Mouse (Mus musculus): Measurements from ENCODE around the gene Psmb9. TPM values are rescaled to one million over a fixed set of nuclear protein-coding genes. Genes with fewer than 3 reads are reported as not detected.

The Psmb9 gene
- polyA plus RNA-seq, 1 experiment from 2014 or later = 5.9 TPM

- Histone ChIP-seq H3K36me3 (ENCODE audit: insufficient read depth, low read length) (no peaks in the 10 kb centered on the region), H3K4me2 (ENCODE audit: low read length) (no peak overlapping the region), H3K9ac (ENCODE audit: low read depth, low read length) (no peak overlapping the region), H3K4me1 (replicated peaks; ENCODE audit: insufficient read depth, low read length) (no peaks in the 10 kb centered on the region), H3K27ac (no peak overlapping the region), H3K4me3 (replicated peaks; ENCODE audit: low read depth, low read length) (no peak overlapping the region), H3K27me3 (ENCODE audit: insufficient read depth, low read length) (no peaks in the 10 kb centered on the region), H3K9me3 (replicated peaks; ENCODE audit: low read length) (no peaks in the 10 kb centered on the region)
- ATAC-seq (replicated peaks; ENCODE audit: low FRiP score, low read depth) (no peak), DNase-seq (ENCODE audit: low spot score) (no peak)
- no peak for TF ChIP-seq CTCF (IDR thresholded peaks at IDR 0.05; ENCODE audit: low read depth)
- WGBS = 71% methylated on average over 13 of the region's 13 CpGs
Observed at GRCm38 (mm10) chr17:34179913-34180859, 7.4 kb downstream of the Psmb9 start.

- WGBS = 55% methylated on average over 6 of the region's 6 CpGs
- Histone ChIP-seq H3K27me3 (ENCODE audit: insufficient read depth, low read length) (no peaks in the 10 kb centered on the region), H3K27ac (no peak overlapping the region), H3K4me1 (replicated peaks; ENCODE audit: insufficient read depth, low read length) (no peaks in the 10 kb centered on the region), H3K4me3 (replicated peaks; ENCODE audit: low read depth, low read length) (no peak overlapping the region), H3K9me3 (replicated peaks; ENCODE audit: low read length) (no peaks in the 10 kb centered on the region), H3K9ac (ENCODE audit: low read depth, low read length) (no peak overlapping the region), H3K4me2 (ENCODE audit: low read length) (no peak overlapping the region), H3K36me3 (ENCODE audit: insufficient read depth, low read length) (no peaks in the 10 kb centered on the region)
- ATAC-seq (replicated peaks; ENCODE audit: low FRiP score, low read depth) (no peak), DNase-seq (ENCODE audit: low spot score) (no peak)
- TF ChIP-seq CTCF (IDR thresholded peaks at IDR 0.05; ENCODE audit: low read depth) = no peak
Observed at GRCm38 (mm10) chr17:34179019-34179418, 8.5 kb downstream of the Psmb9 start.

- ATAC-seq (replicated peaks; ENCODE audit: low FRiP score, low read depth) (no peak), DNase-seq (ENCODE audit: low spot score) (no peak)
- Histone ChIP-seq H3K27me3 (ENCODE audit: insufficient read depth, low read length) (no peaks in the 10 kb centered on the region), H3K4me2 (ENCODE audit: low read length) (no peak overlapping the region), H3K9ac (ENCODE audit: low read depth, low read length) (no peak overlapping the region), H3K4me1 (replicated peaks; ENCODE audit: insufficient read depth, low read length) (no peaks in the 10 kb centered on the region), H3K27ac (no peak overlapping the region), H3K4me3 (replicated peaks; ENCODE audit: low read depth, low read length) (no peak overlapping the region), H3K9me3 (replicated peaks; ENCODE audit: low read length) (no peaks in the 10 kb centered on the region), H3K36me3 (ENCODE audit: insufficient read depth, low read length) (no peaks in the 10 kb centered on the region)
- peak; percentile 47 for TF ChIP-seq CTCF (IDR thresholded peaks at IDR 0.05; ENCODE audit: low read depth)
- 73% methylated on average over 4 of the region's 4 CpGs for WGBS
Observed at GRCm38 (mm10) chr17:34177179-34177578, 10.4 kb downstream of the Psmb9 start.

GRCm38 (mm10) chr17:34174075-34174474 lies 13.5 kb downstream of the Psmb9 start:
- Histone ChIP-seq H3K9ac (ENCODE audit: low read depth, low read length) (no peak overlapping the region), H3K4me3 (replicated peaks; ENCODE audit: low read depth, low read length) (no peak overlapping the region), H3K4me2 (ENCODE audit: low read length) (no peak overlapping the region), H3K27ac (no peak overlapping the region), H3K4me1 (replicated peaks; ENCODE audit: insufficient read depth, low read length) (no peaks in the 10 kb centered on the region), H3K9me3 (replicated peaks; ENCODE audit: low read length) (no peaks in the 10 kb centered on the region), H3K27me3 (ENCODE audit: insufficient read depth, low read length) (no peaks in the 10 kb centered on the region), H3K36me3 (ENCODE audit: insufficient read depth, low read length) (no peaks in the 10 kb centered on the region)
- 58% methylated on average over 1 of the region's 1 CpGs for WGBS
- ATAC-seq (replicated peaks; ENCODE audit: low FRiP score, low read depth) (no peak), DNase-seq (ENCODE audit: low spot score) (no peak)
- no peak for TF ChIP-seq CTCF (IDR thresholded peaks at IDR 0.05; ENCODE audit: low read depth)

- peak; percentile 28; the same call in 1 of the 2 replicates for TF ChIP-seq CTCF (IDR thresholded peaks at IDR 0.05; ENCODE audit: low read depth)
- Histone ChIP-seq H3K4me1 (replicated peaks; ENCODE audit: insufficient read depth, low read length) (no peaks in the 10 kb centered on the region), H3K27me3 (ENCODE audit: insufficient read depth, low read length) (no peaks in the 10 kb centered on the region), H3K9ac (ENCODE audit: low read depth, low read length) (no peak overlapping the region), H3K4me2 (ENCODE audit: low read length) (no peak overlapping the region), H3K4me3 (replicated peaks; ENCODE audit: low read depth, low read length) (no peak overlapping the region), H3K9me3 (replicated peaks; ENCODE audit: low read length) (no peaks in the 10 kb centered on the region), H3K36me3 (ENCODE audit: insufficient read depth, low read length) (no peaks in the 10 kb centered on the region), H3K27ac (no peak overlapping the region)
- WGBS = 94% methylated on average over 5 of the region's 5 CpGs
- ATAC-seq (replicated peaks; ENCODE audit: low FRiP score, low read depth) (no peak), DNase-seq (ENCODE audit: low spot score) (no peak)
Observed at GRCm38 (mm10) chr17:34172528-34172927, 15.0 kb downstream of the Psmb9 start.

GRCm38 (mm10) chr17:34170877-34171498 lies 16.6 kb downstream of the Psmb9 start:
- no peaks in the 10 kb centered on the region for H3K4me1 ChIP-seq (replicated peaks; ENCODE audit: insufficient read depth, low read length)
- WGBS = 34% methylated on average over 13 of the region's 13 CpGs
- no peak overlapping the region for H3K9ac ChIP-seq (ENCODE audit: low read depth, low read length)
- H3K36me3 ChIP-seq (ENCODE audit: insufficient read depth, low read length) = no peaks in the 10 kb centered on the region
- peak; percentile 99 for TF ChIP-seq CTCF (IDR thresholded peaks at IDR 0.05; ENCODE audit: low read depth)
- ATAC-seq (replicated peaks; ENCODE audit: low FRiP score, low read depth) = no peak
- no peak overlapping the region for H3K4me3 ChIP-seq (replicated peaks; ENCODE audit: low read depth, low read length)
- DNase-seq (ENCODE audit: low spot score) = peak; percentile 84
- H3K27ac ChIP-seq = no peak overlapping the region
- no peaks in the 10 kb centered on the region for H3K27me3 ChIP-seq (ENCODE audit: insufficient read depth, low read length)
- peak overlapping the region; percentile 27; the same call in 1 of the 2 replicates for H3K4me2 ChIP-seq (ENCODE audit: low read length)
- H3K9me3 ChIP-seq (replicated peaks; ENCODE audit: low read length) = no peaks in the 10 kb centered on the region
